Mouse (Mus musculus) forebrain, postnatal 0 days (tissue): Measurements from ENCODE around the gene Gm49361. TPM values are rescaled to one million over a fixed set of nuclear protein-coding genes. Genes with fewer than 3 reads are reported as not detected.

ENCODE experiments used
- ATAC-seq: fragments of 200-750 bp; cut with Nextera tagmentation; 2 replicates; pipeline ENCODE4 v1.8.0; 2017; ENCODE audit warnings: mild to moderate bottlenecking, moderate library complexity
- DNase-seq: peaks from one replicate; pipeline ENCODE4 v3.0.0-alpha.2; 2015
- H3K27ac ChIP-seq: fragments of 300-500 bp; sonication (generic); 2 replicates; pipeline ENCODE4 v1.5.1; 2014; ENCODE audit warnings: low read depth, mild to moderate bottlenecking, antibody characterized with exemption, low read length, moderate library complexity, mixed read lengths
- H3K27me3 ChIP-seq: fragments of 300-500 bp; sonication (generic); 2 replicates; pipeline ENCODE4 v1.6.1; 2014; ENCODE audit warnings: mild to moderate bottlenecking, low read length, mixed read lengths; ENCODE audit not compliant: insufficient read depth
- H3K36me3 ChIP-seq: fragments of 300-500 bp; sonication (generic); 2 replicates; pipeline ENCODE4 v1.6.1; 2014; ENCODE audit warnings: mild to moderate bottlenecking, moderate library complexity; ENCODE audit not compliant: insufficient read depth
- H3K4me1 ChIP-seq: fragments of 300-500 bp; sonication (generic); 2 replicates; pipeline ENCODE4 v1.6.1; 2014; ENCODE audit warnings: antibody characterized with exemption; ENCODE audit not compliant: insufficient read depth
- H3K4me2 ChIP-seq: fragments of 300-500 bp; sonication (generic); 2 replicates; pipeline ENCODE4 v1.6.1; 2014; ENCODE audit warnings: low read depth, mild to moderate bottlenecking, moderate library complexity
- H3K4me3 ChIP-seq: fragments of 300-500 bp; sonication (generic); 2 replicates; pipeline ENCODE4 v1.5.1; 2014; ENCODE audit warnings: low read depth, low read length, mixed read lengths
- H3K9ac ChIP-seq: fragments of 300-500 bp; sonication (generic); 2 replicates; pipeline ENCODE4 v1.6.1; 2014; ENCODE audit warnings: mild to moderate bottlenecking
- H3K9me3 ChIP-seq: fragments of 300-500 bp; sonication (generic); 2 replicates; pipeline ENCODE4 v1.6.1; 2016; ENCODE audit warnings: low read length
- CTCF ChIP-seq: sonication (generic); IDR thresholded peaks from 2 replicates; pipeline ENCODE4 v1.5.1; 2016; ENCODE audit warnings: antibody characterized with exemption, control low read depth, low read depth
- WGBS: fragments of 180-500 bp; shearing (Covaris S2); extraction: QIAGEN DNeasy Blood & Tissue Kit; methylation state at CpG from one replicate; pipeline ENCODE4 v1.1.7; 2014; 5-methylcytosine and 5-hydroxymethylcytosine counted together
- polyA plus RNA-seq: library from polyadenylated mRNA; unstranded; fragments of >200 nt; fragmentation: Nextera tagmentation; extraction: Ambion mirVana; gene quantifications from 2 replicates; pipeline ENCODE4 v1.2.1, GENCODE M21; 2015
- total RNA-seq: library from RNA; depleted of rRNA; stranded (reverse); fragments of >200 nt; gene quantifications from 2 replicates; pipeline ENCODE4 v1.2.3, GENCODE M21; 2014; rRNA removed

The Gm49361 gene
- total and polyA plus RNA-seq, 2 experiments from 2014 or later, result not detected

GRCm38 (mm10) chr14:57611034-57611433, 134.9 kb downstream of the Gm49361 start:
- Histone ChIP-seq H3K4me1 (0 out of 2 replicates have a peak, but pooled peaks cover 5% of the 10 kb centered on the region), H3K27me3 (no peaks in the 10 kb centered on the region), H3K36me3 (no peaks in the 10 kb centered on the region), H3K9me3 (no peaks in the 10 kb centered on the region), H3K9ac (no peak overlapping the region), H3K4me3 (no peak overlapping the region), H3K4me2 (no peak overlapping the region), H3K27ac (no peak overlapping the region)
- DNase-seq (no peak), ATAC-seq (no peak)
- WGBS, result 43% methylated on average over 2 of the region's 2 CpGs
- TF ChIP-seq CTCF, result no peak

- H3K4me3 ChIP-seq, result no peak overlapping the region
- H3K36me3 ChIP-seq, result no peaks in the 10 kb centered on the region
- no peak overlapping the region for H3K9ac ChIP-seq
- 45% methylated on average over 4 of the region's 4 CpGs for WGBS
- no peaks in the 10 kb centered on the region for H3K27me3 ChIP-seq
- H3K27ac ChIP-seq, result no peak overlapping the region
- ATAC-seq (peak; percentile 38), DNase-seq (peak; percentile 35)
- H3K9me3 ChIP-seq, result no peaks in the 10 kb centered on the region
- TF ChIP-seq CTCF, result no peak
- no peak overlapping the region for H3K4me2 ChIP-seq
- 0 out of 2 replicates have a peak, but pooled peaks cover 5% of the 10 kb centered on the region for H3K4me1 ChIP-seq
Observed at GRCm38 (mm10) chr14:57609816-57610329, 136.0 kb downstream of the Gm49361 start.

- WGBS, result 12% methylated on average over 1 of the region's 1 CpGs
- H3K9ac ChIP-seq, result no peak overlapping the region
- H3K36me3 ChIP-seq, result peaks cover 7% of the 10 kb centered on the region; the same call in 1 of the 2 replicates
- DNase-seq (peak; percentile 81), ATAC-seq (peak; percentile 76)
- H3K27ac ChIP-seq, result no peak overlapping the region
- H3K9me3 ChIP-seq, result no peaks in the 10 kb centered on the region
- H3K4me2 ChIP-seq, result no peak overlapping the region
- 0 out of 2 replicates have a peak, but pooled peaks cover 5% of the 10 kb centered on the region for H3K4me1 ChIP-seq
- H3K4me3 ChIP-seq, result no peak overlapping the region
- no peak for TF ChIP-seq CTCF
- H3K27me3 ChIP-seq, result no peaks in the 10 kb centered on the region
Observed at GRCm38 (mm10) chr14:57607500-57607899, 138.4 kb downstream of the Gm49361 start.

DNA sequence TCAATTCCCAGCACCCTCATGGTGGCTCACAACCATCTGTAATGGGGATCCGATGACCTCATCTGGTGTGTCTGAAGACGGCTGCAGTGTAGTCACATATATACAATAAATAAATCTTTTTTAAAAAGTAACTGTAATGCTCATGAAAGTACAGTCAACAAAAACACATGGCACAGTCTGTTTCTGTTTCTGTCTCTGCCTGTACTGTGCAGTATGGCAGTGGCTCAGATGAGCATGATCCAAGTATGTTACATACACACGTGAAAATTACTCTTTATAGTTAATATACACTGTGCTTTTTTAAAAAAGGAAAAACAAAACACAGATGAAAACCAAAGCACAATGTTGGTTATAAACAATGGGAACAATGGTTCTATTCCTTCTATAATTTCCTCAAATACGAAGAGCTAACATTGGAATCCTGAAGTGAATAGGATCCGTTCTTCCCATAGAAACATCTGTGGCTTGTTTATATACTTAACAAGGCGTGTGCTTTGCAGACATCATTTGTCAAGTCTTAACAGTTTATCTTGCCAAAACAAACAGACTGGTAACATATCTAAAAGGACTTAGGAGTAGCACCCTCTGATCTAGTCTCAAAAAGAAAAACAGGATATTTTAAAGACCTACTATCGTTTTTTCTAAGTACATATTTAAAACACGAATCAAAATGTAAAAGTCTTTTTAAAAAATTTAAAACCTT, 139.1 kb downstream of the Gm49361 start:
- Histone ChIP-seq H3K9me3 (no peaks in the 10 kb centered on the region), H3K27ac (no peak overlapping the region), H3K4me3 (no peak overlapping the region), H3K4me1 (0 out of 2 replicates have a peak, but pooled peaks cover 5% of the 10 kb centered on the region), H3K36me3 (peaks cover 13% of the 10 kb centered on the region; the same call in 1 of the 2 replicates), H3K27me3 (no peaks in the 10 kb centered on the region), H3K9ac (no peak overlapping the region), H3K4me2 (no peak overlapping the region)
- 41% methylated on average over 8 of the region's 8 CpGs for WGBS
- TF ChIP-seq CTCF, result no peak
- ATAC-seq (peak; percentile 53), DNase-seq (peak; percentile 17)

DNA sequence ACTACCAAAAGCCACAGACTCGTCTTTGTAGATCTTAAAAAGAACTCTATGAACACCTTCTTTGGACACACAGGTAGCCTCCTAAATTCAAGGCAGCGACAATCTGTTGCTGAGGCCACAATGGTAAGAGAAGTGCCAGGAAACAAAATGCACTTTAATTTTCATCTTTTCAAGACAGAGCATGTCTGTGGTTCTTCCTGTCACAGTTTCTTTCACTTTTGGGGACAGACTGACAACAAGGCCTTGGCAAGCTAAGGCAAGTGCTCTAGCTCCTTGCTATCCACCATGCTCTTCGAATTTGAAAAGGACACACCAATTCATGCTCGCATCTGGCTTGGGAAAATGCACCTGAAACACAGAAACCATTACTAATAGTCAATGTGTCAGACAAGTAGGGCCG, 152.6 kb downstream of the Gm49361 start:
- no peaks in the 10 kb centered on the region for H3K27me3 ChIP-seq
- 95% methylated on average over 5 of the region's 5 CpGs for WGBS

More for the DNA sequence above, 152.6 kb downstream of the Gm49361 start:
- H3K36me3 ChIP-seq, result peaks cover 51% of the 10 kb centered on the region
- H3K9me3 ChIP-seq, result no peaks in the 10 kb centered on the region
- ATAC-seq (no peak), DNase-seq (no peak)
- H3K4me2 ChIP-seq, result no peak overlapping the region
- TF ChIP-seq CTCF, result no peak
- no peak overlapping the region for H3K4me3 ChIP-seq
- H3K9ac ChIP-seq, result no peak overlapping the region
- no peaks in the 10 kb centered on the region for H3K4me1 ChIP-seq
- H3K27ac ChIP-seq, result no peak overlapping the region

Other genes starting within 250 kb of the Gm49361 start
- gene Il17d, start 221.3 kb downstream of the Gm49361 start, total RNA-seq, result 38.8 and 47.6 TPM in 2 replicates
- 8.5 and 9.8 TPM in 2 replicates for gene Il17d, start 221.3 kb downstream of the Gm49361 start, polyA plus RNA-seq
- gene Eef1akmt1, start 174.5 kb downstream of the Gm49361 start, total RNA-seq, result 45.7 and 58.4 TPM in 2 replicates
- gene Eef1akmt1, start 174.5 kb downstream of the Gm49361 start, polyA plus RNA-seq, result 82.9 and 84.9 TPM in 2 replicates
- gene Xpo4, start 80.7 kb downstream of the Gm49361 start, total RNA-seq, result 18.9 and 21.2 TPM in 2 replicates
- gene Xpo4, start 80.7 kb downstream of the Gm49361 start, polyA plus RNA-seq, result 6.0 and 8.5 TPM in 2 replicates
- 7.8 and 259 TPM in 2 replicates for gene Lats2, start 12.3 kb upstream of the Gm49361 start, total RNA-seq
- 3.9 and 5.0 TPM in 2 replicates for gene Lats2, start 12.3 kb upstream of the Gm49361 start, polyA plus RNA-seq
- 15.6 and 21.2 TPM in 2 replicates for gene Sap18, start 52.1 kb upstream of the Gm49361 start, total RNA-seq
- 26.8 and 31.6 TPM in 2 replicates for gene Sap18, start 52.1 kb upstream of the Gm49361 start, polyA plus RNA-seq
- 4.7 and 5.4 TPM in 2 replicates for gene Ska3, start 80.1 kb upstream of the Gm49361 start, total RNA-seq
- 3.9 and 6.2 TPM in 2 replicates for gene Ska3, start 80.1 kb upstream of the Gm49361 start, polyA plus RNA-seq
- 53.1 and 57.1 TPM in 2 replicates for gene Mrpl57, start 80.1 kb upstream of the Gm49361 start, total RNA-seq
- gene Mrpl57, start 80.1 kb upstream of the Gm49361 start, polyA plus RNA-seq, result 234 and 291 TPM in 2 replicates
- gene Zdhhc20, start 144.2 kb upstream of the Gm49361 start, total RNA-seq, result 26.7 and 35.0 TPM in 2 replicates
- gene Zdhhc20, start 144.2 kb upstream of the Gm49361 start, polyA plus RNA-seq, result 21.9 and 31.6 TPM in 2 replicates